Mouse (Mus musculus) embryonic fibroblast, embryonic 13.5 days (primary cell): ENCODE results near the gene Arfip1. TPM values are rescaled to one million over a fixed set of nuclear protein-coding genes. Genes with fewer than 3 reads are reported as not detected.

Source experiments
- H3K27ac ChIP-seq: 2 replicates; pipeline ENCODE4 v1.5.1; 2012; ENCODE audit warnings: low read length, control low read depth, inconsistent platforms; ENCODE audit not compliant: insufficient read depth
- H3K4me1 ChIP-seq: 2 replicates; pipeline ENCODE4 v1.6.1; 2011; ENCODE audit warnings: low read length; ENCODE audit not compliant: control insufficient read depth, insufficient read depth
- H3K4me3 ChIP-seq: 2 replicates; pipeline ENCODE4 v1.5.1; 2011; ENCODE audit warnings: mild to moderate bottlenecking, control low read depth, low read length; ENCODE audit not compliant: insufficient read depth
- CTCF ChIP-seq: IDR thresholded peaks from 2 replicates; pipeline ENCODE4 v1.5.1; 2011; ENCODE audit warnings: mild to moderate bottlenecking, control low read depth, low read length, moderate library complexity, borderline replicate concordance; ENCODE audit not compliant: insufficient read depth
- POLR2A ChIP-seq: IDR thresholded peaks from 2 replicates; pipeline ENCODE4 v1.6.1; 2011; ENCODE audit warnings: low read depth, mild to moderate bottlenecking, control low read depth, low read length, moderate library complexity
- polyA plus RNA-seq: library from polyadenylated mRNA; stranded (reverse); fragments of >200 nt; gene quantifications from 2 replicates; pipeline ENCODE4 v1.2.4, GENCODE M21; 2011; ENCODE audit warnings: low read depth; ENCODE audit not compliant: missing spikeins, insufficient read length

The Arfip1 gene
- polyA plus RNA-seq, 1 experiment: 91.8 TPM

GRCm38 (mm10) chr3:84479293-84480005 lies 103.0 kb downstream of the Arfip1 start:
- Histone ChIP-seq H3K4me1 (0 out of 2 replicates have a peak, but pooled peaks cover 4% of the 10 kb centered on the region), H3K27ac (no peak overlapping the region), H3K4me3 (peak overlapping the region; percentile 69)
- no peak for TF ChIP-seq CTCF
- peak; percentile 58 for TF ChIP-seq POLR2A

GRCm38 (mm10) chr3:84478896-84479292 lies 103.5 kb downstream of the Arfip1 start:
- Histone ChIP-seq H3K27ac (no peak overlapping the region), H3K4me1 (0 out of 2 replicates have a peak, but pooled peaks cover 4% of the 10 kb centered on the region), H3K4me3 (peak overlapping the region; percentile 69)
- TF ChIP-seq POLR2A (no peak), CTCF (no peak)

- TF ChIP-seq CTCF (no peak), POLR2A (no peak)
- H3K27ac ChIP-seq: no peak overlapping the region
- peak overlapping the region; percentile 69 for H3K4me3 ChIP-seq
- 0 out of 2 replicates have a peak, but pooled peaks cover 4% of the 10 kb centered on the region for H3K4me1 ChIP-seq
These were observed 104.2 kb downstream of the Arfip1 start for GRCm38 (mm10) chr3:84478195-84478594.

- H3K4me1 ChIP-seq: 0 out of 2 replicates have a peak, but pooled peaks cover 4% of the 10 kb centered on the region
- H3K4me3 ChIP-seq: 0 out of 2 replicates have a peak overlapping the region, but pooled peaks have one; percentile 69
- H3K27ac ChIP-seq: no peak overlapping the region
- TF ChIP-seq CTCF (no peak), POLR2A (no peak)
These were observed 104.9 kb downstream of the Arfip1 start for GRCm38 (mm10) chr3:84477498-84477897.

GRCm38 (mm10) chr3:84474981-84475775 lies 107.2 kb downstream of the Arfip1 start:
- Histone ChIP-seq H3K27ac (no peak overlapping the region), H3K4me1 (0 out of 2 replicates have a peak, but pooled peaks cover 4% of the 10 kb centered on the region), H3K4me3 (no peak overlapping the region)
- TF ChIP-seq POLR2A (no peak), CTCF (no peak)

GRCm38 (mm10) chr3:84474398-84474797 lies 108.0 kb downstream of the Arfip1 start:
- TF ChIP-seq CTCF (no peak), POLR2A (no peak)
- H3K4me1 ChIP-seq: 0 out of 2 replicates have a peak, but pooled peaks cover 4% of the 10 kb centered on the region
- H3K27ac ChIP-seq: no peak overlapping the region

GRCm38 (mm10) chr3:84472955-84473354 lies 109.5 kb downstream of the Arfip1 start:
- no peak overlapping the region for H3K4me3 ChIP-seq
- 0 out of 2 replicates have a peak, but pooled peaks cover under 1% of the 10 kb centered on the region for H3K4me1 ChIP-seq
- no peak overlapping the region for H3K27ac ChIP-seq
- TF ChIP-seq CTCF (no peak), POLR2A (no peak)

More at GRCm38 (mm10) chr3:84474398-84474797, 108.0 kb downstream of the Arfip1 start:
- H3K4me3 ChIP-seq: no peak overlapping the region

GRCm38 (mm10) chr3:84472527-84472926 lies 109.9 kb downstream of the Arfip1 start:
- no peak overlapping the region for H3K27ac ChIP-seq
- no peak overlapping the region for H3K4me3 ChIP-seq
- TF ChIP-seq CTCF: no peak
- no peak for TF ChIP-seq POLR2A
- peaks cover 4% of the 10 kb centered on the region for H3K4me1 ChIP-seq

GRCm38 (mm10) chr3:84471146-84471545 lies 111.3 kb downstream of the Arfip1 start:
- Histone ChIP-seq H3K4me1 (peaks cover 5% of the 10 kb centered on the region), H3K4me3 (no peak overlapping the region), H3K27ac (no peak overlapping the region)
- no peak for TF ChIP-seq CTCF
- TF ChIP-seq POLR2A: no peak

GRCm38 (mm10) chr3:84468111-84468453 lies 114.3 kb downstream of the Arfip1 start:
- Histone ChIP-seq H3K4me3 (no peak overlapping the region), H3K4me1 (peaks cover 5% of the 10 kb centered on the region), H3K27ac (no peak overlapping the region)
- TF ChIP-seq CTCF: no peak
- no peak for TF ChIP-seq POLR2A
